Mouse (Mus musculus) right cerebral cortex, postnatal 14 days (tissue): ENCODE results near the gene Soat1.
A peak's percentile ranks its signal among the peaks of the same experiment; 100 is the strongest.
"Not testable (repeated sequence)": the region's sequence is repeated elsewhere in the genome, so short reads cannot be mapped to it uniquely, and the experiment has no call there.

Experiments used
- DNase-seq: peaks from one replicate; pipeline ENCODE4 v3.0.0; 2022

The Soat1 gene

DNA sequence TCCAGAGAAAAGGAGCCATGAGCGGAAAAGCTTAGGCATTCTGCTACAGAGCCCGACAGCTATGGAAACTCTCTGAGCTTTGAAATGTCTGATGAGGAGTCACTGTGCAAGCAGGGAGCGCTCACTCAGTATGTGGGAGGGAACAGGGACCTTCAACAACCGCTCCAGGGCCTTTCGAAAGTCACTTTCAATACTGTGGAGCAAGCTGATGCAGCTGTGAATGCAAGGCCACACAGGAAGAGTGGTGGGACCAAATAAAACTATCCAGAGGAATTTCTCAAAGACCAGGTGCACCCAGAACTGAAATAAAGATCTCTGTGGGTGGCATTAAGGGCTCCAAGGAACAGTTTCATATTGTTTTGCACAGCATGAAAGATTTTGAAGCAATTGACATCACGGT, 51.3 kb downstream of the Soat1 start:
- DNase-seq: no peak

DNA sequence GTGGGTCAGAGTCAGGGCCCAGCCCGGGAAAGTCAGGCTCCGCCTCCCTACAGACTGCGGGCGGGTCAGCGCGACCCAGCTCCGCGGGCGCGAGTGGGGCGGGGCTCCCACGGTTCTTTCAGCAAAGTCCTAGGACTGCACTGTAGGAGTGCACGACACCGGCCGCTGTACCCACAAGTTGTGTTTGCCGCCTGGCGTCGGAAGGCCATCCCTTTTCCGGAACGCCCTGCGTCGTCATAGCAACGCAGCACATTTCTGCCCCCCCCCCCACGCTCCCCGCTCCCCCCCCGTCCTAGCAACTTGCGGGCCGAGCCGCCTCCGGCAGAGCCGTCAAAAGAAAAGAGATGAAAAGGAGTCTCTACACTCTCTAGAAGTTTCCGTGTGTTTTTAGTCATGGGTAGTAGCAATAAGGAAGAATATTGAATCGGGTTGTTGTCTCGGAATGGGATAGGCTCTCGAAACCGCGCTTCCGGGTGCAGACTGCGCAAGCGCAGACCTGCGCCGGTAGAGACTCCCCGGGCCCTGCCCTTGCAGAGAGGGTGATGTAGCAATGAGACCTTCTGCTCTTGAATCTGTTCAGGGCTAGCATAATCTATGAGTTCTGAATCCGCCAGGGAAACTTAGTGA, 53.3 kb downstream of the Soat1 start, which contains the start of gene Axdnd1:
Axdnd1 (minus strand) TSS at position 489 of the 627 bp plus-strand sequence.
- DNase-seq: peak; percentile 79

DNA sequence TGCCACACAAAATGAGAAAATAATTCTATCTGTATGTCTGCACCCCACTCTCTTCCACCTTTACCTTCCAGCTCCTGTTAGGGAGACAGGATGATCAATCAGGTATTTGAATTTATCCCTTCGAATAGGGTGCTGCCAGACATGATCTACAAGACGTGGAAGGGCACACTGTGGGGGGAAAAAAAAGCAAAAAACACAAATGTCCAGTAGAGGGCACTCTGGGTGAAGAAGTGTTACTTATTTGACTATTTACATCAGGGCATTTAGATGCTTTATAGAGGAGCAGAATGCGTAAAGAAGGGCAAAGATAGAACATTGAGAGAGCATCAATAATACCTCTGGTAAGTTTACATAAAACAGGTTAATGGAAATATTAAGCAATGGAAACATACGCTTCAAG, 56.0 kb downstream of the Soat1 start:
- no peak for DNase-seq

DNA sequence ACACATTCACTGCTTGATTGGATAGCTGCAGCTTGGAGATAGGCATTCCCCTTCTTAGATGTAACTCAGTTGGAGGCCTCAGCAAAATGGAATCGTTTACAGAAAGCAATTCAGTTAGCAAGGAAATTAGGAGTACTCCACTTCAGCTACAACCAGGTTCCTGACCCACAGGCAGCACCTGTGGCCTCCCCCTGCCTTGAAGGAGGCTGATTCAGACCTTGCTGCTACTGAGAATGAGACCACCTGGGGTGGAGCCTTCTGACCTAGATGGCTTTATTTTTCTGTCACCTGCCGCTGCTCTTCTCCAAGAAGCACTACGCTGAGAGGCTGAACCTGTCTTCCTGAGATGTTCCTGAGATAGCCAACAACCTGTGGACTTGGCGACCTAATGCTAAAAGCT, 65.6 kb downstream of the Soat1 start:
- no peak for DNase-seq

DNA sequence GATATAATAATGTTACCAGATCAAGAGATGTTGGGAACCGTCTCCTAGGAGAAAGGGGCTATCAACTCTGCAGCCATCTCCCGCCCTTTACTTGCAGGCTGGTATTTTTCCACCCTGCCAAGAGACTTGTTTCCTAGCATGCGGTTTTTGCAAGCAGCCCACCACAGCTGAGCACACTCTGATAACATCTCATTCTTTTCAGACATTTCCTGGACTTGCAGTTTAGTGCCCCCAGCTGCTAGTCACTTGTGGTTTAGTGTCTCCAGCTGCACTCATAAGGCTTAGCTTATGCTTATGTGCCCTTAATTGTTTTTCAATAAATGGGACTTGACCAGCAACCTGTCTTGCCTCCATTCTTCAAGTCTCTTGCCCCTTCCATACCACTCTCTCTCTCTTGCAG, 66.1 kb downstream of the Soat1 start:
- DNase-seq: no peak

DNA sequence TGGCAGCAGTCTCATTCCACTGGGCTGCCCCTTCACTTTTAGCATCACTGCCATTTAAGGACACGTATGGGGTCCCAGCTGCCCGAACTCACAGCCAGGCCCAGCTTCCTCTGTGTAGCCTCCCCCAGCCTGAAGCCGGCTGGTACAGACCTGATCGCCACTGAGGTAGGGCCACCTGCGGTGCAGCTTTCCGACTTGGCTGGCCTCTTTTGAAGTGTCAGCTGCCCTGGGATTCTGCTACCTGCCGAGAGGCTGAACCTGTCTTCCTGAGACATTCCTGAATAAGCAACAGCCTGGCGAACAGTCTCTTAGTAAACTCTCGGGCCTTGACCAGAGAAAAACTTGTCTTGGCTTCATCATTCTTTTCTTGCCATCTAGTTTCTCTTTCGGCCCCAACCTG, 70.9 kb downstream of the Soat1 start:
- DNase-seq: no peak

DNA sequence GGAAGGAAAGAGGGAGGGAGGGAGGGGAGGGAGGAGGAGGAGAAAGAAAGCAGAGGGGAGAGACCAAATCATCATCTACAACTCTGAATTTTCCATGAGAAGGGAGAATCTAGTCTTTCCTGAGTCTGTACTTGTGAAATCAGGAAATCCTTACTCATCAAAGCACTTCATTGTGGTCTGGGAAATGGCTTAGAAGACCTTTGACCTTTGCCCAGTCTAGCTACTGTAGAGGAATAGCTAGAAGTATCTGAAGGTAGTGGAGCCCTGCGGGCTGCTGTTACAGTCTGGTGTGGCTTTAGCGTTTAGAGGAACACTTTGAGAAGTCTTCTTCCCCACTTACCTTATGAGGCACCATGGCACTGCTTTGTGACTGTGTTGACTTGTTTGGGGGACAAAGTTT, 71.6 kb downstream of the Soat1 start:
- DNase-seq: no peak

DNA sequence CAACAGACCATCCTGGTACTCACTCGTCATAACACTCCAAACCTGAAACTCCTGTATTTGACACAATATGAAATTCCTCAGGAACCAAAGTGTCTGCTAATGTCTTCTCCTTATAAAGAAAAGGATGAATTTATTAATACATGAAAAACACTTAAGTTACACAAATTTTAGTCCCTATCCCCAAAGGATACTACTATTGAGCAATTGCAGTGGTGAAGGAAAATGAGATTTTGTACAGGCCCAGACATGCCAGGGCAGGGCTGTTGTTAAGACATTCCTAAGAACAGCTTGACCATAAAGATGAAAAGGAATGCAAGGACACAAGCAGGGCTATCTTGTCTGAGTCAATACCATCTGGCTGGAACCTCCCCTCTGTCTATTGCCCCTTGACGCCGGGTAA, 74.0 kb downstream of the Soat1 start:
- not testable (repeated sequence) for DNase-seq

DNA sequence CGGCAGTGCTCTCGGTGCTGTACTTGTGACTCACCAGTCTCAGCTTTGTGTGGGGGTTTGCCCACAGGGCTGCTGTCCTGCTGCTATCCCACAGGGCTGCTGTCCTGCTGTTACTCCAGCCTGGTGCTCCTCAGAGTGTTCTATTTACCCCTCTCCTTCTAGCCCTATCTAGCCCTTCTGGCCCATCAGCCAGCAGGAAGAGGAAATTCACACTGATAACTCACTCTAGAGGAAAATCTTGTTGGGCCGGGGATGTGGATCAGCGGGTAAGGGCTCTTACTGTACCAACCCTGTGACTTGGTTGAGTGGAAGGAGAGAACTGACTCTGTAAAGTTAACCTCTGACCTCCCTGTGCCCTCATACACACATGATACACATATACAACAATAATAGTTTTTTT, 81.0 kb downstream of the Soat1 start:
- no peak for DNase-seq

DNA sequence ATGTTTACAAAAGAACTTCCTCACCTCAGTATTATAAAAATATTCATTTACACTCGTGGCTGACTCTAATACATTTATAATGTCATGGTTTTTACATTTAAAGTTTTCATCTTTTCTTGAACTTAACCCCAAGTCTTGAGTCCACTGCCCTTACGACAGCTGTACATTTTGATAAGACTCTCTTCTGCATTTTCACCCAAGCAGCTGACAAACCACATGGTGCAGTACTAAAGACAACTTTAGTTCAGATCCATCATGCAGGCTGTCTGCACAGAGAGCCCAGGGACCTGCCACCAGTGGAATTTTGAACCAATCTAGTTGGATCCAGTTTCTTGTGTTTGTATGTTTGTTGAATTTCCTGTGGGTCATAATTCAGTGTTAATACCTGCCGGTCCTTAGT, 87.3 kb downstream of the Soat1 start:
- no peak for DNase-seq

DNA sequence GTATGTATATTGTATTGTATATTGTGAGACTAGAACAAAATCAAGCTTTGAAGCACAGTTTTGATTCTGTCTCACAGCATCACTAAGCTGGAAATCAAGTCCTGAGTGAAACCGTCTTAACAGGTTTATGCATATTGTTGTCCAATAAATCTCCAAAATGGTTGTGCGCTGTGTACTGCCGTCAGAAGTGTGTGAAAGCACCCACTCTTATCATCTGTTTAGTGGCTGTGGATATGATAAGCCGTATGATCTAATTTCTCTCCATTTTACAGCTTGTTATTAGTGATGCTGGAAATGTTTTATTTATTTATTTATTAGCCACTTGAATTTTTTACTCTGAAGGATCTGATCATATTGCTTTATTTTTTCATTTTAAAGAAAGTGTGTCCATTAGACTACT, 87.9 kb downstream of the Soat1 start:
- DNase-seq: no peak

DNA sequence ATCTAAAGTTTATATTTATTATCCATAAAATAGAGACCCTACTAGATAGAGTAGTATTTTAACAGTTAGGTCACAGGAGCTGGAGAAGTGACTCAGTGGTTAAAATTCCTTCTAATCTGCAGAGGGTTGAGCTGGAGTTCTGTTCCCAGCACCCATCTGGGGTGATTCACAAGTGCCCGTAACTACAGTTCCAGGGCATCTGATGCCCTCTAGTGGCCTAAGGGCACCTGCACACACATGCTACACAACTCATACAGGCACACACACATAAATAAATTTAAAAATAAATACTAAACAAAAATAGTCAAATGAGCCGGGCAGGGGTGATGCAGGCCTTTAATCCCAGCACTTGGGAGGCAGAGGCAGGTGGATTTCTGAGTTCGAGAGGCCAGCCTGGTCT, 92.9 kb downstream of the Soat1 start:
- DNase-seq: no peak
